Mouse (Mus musculus) C2C12 (cell line): ENCODE measurements around the gene Calm3.

Experiments
- CEBPB ChIP-seq: IDR thresholded peaks from one replicate; pipeline ENCODE4 v1.6.1; 2011; ENCODE audit warnings: low read depth, mild to moderate bottlenecking, control low read depth, moderate library complexity
- CTCF ChIP-seq: IDR thresholded peaks from one replicate; pipeline ENCODE4 v1.5.1; 2011; ENCODE audit not compliant: control insufficient read depth, insufficient read depth, insufficient read length
- MAX ChIP-seq: IDR thresholded peaks from one replicate; pipeline ENCODE4 v1.6.1; 2011; ENCODE audit warnings: mild to moderate bottlenecking, control low read depth
- MYOD1 ChIP-seq: IDR thresholded peaks from one replicate; pipeline ENCODE4 v1.6.1; 2011; ENCODE audit warnings: low read depth; ENCODE audit not compliant: control insufficient read depth, insufficient read length
- USF1 ChIP-seq: IDR thresholded peaks from one replicate; pipeline ENCODE4 v1.6.1; 2011; ENCODE audit warnings: low read depth, mild to moderate bottlenecking, control low read depth, moderate library complexity

GRCm38 (mm10) chr7:16909909-16910308, 14.0 kb downstream of the Calm3 start:
- TF ChIP-seq CTCF (no peak), USF1 (no peak), MAX (no peak), MYOD1 (no peak), CEBPB (no peak)
